Mouse (Mus musculus): ENCODE measurements around the gene Zcchc3. TPM values are rescaled to one million over a fixed set of nuclear protein-coding genes. Genes with fewer than 3 reads are reported as not detected.
A peak's percentile ranks its signal among the peaks of the same experiment; 100 is the strongest.
"Not testable (repeated sequence)": the region's sequence is repeated elsewhere in the genome, so short reads cannot be mapped to it uniquely, and the experiment has no call there.

Gene Zcchc3
- polyA plus RNA-seq, 1 experiment from 2014 or later: 12.5 TPM

DNA sequence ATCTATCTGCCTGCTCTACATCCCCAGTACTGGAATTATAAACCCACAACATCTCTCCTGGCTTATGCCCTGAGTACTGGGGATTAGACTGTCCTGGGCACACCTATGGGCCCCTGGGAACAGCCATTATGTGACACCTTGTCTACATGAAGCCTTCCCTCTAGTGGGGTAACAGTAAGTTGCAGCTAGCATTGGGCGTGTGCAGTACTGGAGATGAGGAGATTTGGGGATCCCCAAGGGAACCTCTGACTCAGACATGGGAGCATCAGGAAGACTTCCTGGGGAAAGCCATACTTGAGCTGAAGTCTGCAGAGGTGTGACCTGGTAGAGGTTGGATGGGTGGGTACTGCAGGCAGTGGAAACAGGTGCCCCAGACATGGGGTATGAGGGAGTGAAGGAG, 24.1 kb upstream of the Zcchc3 start:
- ATAC-seq: no peak
- WGBS: 71% methylated on average over 1 of the region's 1 CpGs
- Histone ChIP-seq H3K4me2 (ENCODE audit: low read length) (no peak overlapping the region), H3K27ac (ENCODE audit: low read depth, low read length) (no peak overlapping the region), H3K9ac (ENCODE audit: low read depth, low read length) (no peak overlapping the region), H3K36me3 (ENCODE audit: control insufficient read depth, insufficient read depth, low read length) (no peaks in the 10 kb centered on the region), H3K4me3 (ENCODE audit: low read length) (no peak overlapping the region), H3K9me3 (ENCODE audit: control insufficient read depth, low read length) (no peaks in the 10 kb centered on the region), H3K27me3 (replicated peaks; ENCODE audit: control insufficient read depth, insufficient read depth, low read length) (no peaks in the 10 kb centered on the region), H3K4me1 (ENCODE audit: control insufficient read depth, insufficient read depth, low read depth, low read length) (peaks cover 5% of the 10 kb centered on the region)

DNA sequence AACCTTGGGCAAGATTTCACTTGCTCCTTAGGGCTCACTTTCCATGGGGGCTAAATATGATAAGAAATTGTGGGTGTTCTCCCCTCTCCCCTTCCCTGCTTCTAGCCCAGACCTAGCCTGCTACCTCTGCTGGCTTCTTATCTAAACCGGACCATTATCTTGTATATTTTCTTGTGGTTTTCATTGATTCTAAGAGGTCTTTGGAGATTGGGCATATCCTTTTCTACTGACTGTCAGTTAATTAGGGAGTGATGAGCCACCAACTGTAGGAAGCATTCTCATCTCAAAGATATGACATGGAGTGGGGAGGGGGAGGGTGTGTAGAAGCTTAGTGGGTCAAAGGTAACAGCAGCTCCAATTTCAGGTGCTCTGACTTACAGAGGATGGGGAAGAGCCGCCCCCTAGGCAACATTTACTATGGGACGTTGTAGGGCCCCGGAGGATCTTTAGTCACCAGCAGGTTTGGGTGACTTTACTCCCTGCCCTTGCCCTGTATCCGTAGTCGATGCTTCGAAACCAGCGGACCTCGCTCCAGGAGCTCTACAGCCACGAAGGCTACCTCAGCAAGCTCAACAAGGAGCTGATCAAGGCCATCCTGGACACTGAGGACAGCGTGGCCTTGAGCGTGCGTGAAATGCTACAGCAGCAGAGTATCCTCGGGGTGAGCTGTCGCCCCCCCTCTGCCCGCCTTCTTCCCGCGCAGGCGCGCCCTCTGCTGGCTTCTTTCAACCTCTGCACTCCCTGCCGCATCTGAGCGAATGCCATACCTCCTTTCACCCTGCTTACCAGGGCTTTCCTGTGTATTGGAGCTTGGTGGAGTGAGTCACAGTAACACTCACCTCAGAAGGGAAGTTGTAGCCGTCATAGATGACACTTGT, 22.4 kb upstream of the Zcchc3 start:
- Histone ChIP-seq H3K36me3 (ENCODE audit: control insufficient read depth, insufficient read depth, low read length) (no peaks in the 10 kb centered on the region), H3K9me3 (ENCODE audit: control insufficient read depth, low read length) (no peaks in the 10 kb centered on the region), H3K27ac (ENCODE audit: low read depth, low read length) (0 out of 2 replicates have a peak overlapping the region, but pooled peaks have one; percentile 3), H3K4me2 (ENCODE audit: low read length) (peak overlapping the region; percentile 66), H3K9ac (ENCODE audit: low read depth, low read length) (peak overlapping the region; percentile 63), H3K4me3 (ENCODE audit: low read length) (peak overlapping the region; percentile 36), H3K27me3 (replicated peaks; ENCODE audit: control insufficient read depth, insufficient read depth, low read length) (no peaks in the 10 kb centered on the region), H3K4me1 (ENCODE audit: control insufficient read depth, insufficient read depth, low read depth, low read length) (peaks cover 5% of the 10 kb centered on the region)
- peak; percentile 91 for ATAC-seq
- WGBS: 4% methylated on average over 22 of the region's 23 CpGs

DNA sequence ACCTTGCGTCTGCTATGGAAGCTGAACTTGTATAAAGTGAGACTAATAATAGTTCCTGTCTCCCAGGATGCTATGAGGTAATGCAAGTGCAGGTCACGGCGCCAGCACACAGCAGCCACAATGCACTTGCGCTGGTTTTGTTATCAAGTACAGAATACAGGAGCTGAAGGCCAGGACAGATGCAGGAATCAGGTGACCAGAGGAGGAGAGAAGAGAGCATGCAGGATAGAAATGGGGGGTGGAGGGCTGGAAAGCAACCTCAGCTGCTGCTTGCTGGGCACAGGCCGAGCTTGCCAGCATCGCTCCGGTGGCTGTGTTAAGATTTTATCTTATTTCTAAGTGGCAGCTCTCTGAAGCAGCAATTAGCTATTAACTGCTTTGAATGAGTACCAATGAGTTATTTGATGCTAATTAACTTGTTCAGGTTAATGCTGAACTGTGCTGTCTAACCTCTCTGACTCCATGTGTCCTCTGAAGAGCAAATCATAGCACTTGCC, 21.6 kb upstream of the Zcchc3 start:
- H3K27ac ChIP-seq (ENCODE audit: low read depth, low read length): no peak overlapping the region
- no peaks in the 10 kb centered on the region for H3K36me3 ChIP-seq (ENCODE audit: control insufficient read depth, insufficient read depth, low read length)
- WGBS: 70% methylated on average over 7 of the region's 7 CpGs
- H3K9me3 ChIP-seq (ENCODE audit: control insufficient read depth, low read length): no peaks in the 10 kb centered on the region
- H3K4me3 ChIP-seq (ENCODE audit: low read length): no peak overlapping the region
- H3K4me1 ChIP-seq (ENCODE audit: control insufficient read depth, insufficient read depth, low read depth, low read length): peaks cover 5% of the 10 kb centered on the region
- ATAC-seq: 0 out of 2 replicates have a peak, but pooled peaks have one; percentile 12
- H3K9ac ChIP-seq (ENCODE audit: low read depth, low read length): no peak overlapping the region
- no peak overlapping the region for H3K4me2 ChIP-seq (ENCODE audit: low read length)
- H3K27me3 ChIP-seq (replicated peaks; ENCODE audit: control insufficient read depth, insufficient read depth, low read length): no peaks in the 10 kb centered on the region

DNA sequence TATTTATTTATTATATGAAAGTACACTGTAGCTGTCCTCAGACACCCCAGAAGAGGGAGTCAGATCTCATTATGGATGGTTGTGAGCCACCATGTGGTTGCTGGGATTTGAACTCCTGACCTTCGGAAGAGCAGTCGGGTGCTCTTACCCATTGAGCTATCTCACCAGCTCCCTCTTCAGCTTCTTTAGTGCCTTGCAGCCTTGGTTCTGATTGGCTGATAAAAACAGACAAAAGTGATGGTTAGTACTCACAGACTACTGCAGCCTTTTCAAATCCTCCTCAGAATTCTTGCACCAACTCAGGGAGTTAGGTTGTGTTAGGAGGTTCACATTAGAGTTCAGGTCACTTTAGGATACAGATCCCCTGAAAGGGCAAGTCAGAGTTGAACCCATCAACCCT, 13.7 kb upstream of the Zcchc3 start:
- not testable (repeated sequence) for H3K4me1 ChIP-seq (ENCODE audit: control insufficient read depth, insufficient read depth, low read depth, low read length); H3K9ac ChIP-seq (ENCODE audit: low read depth, low read length); H3K4me3 ChIP-seq (ENCODE audit: low read length); H3K27me3 ChIP-seq (replicated peaks; ENCODE audit: control insufficient read depth, insufficient read depth, low read length); ATAC-seq; H3K9me3 ChIP-seq (ENCODE audit: control insufficient read depth, low read length); H3K27ac ChIP-seq (ENCODE audit: low read depth, low read length); H3K4me2 ChIP-seq (ENCODE audit: low read length); H3K36me3 ChIP-seq (ENCODE audit: control insufficient read depth, insufficient read depth, low read length)
- WGBS: 76% methylated on average over 2 of the region's 2 CpGs

DNA sequence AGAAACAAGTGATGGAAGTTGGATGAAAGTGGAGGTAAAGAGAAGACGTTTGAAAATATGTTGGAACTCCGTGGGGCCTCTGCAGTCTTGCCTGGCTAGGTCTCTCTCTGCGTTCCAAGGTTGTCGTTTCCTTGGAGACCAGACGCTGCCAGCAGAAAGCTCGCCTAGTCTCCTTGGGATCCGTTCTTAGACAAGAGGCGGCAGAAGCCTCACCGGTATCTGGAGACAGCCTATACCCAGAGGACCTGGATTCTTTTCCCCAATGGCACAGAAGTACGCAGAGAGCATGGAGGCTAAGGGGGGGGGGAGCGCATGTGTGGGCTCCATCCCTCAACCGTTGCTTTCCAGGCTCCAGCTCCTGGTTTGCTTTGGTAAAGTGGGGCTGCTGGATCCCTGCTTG, 12.7 kb upstream of the Zcchc3 start:
- 0 out of 2 replicates have a peak overlapping the region, but pooled peaks have one; percentile 6 for H3K4me3 ChIP-seq (ENCODE audit: low read length)
- H3K36me3 ChIP-seq (ENCODE audit: control insufficient read depth, insufficient read depth, low read length): no peaks in the 10 kb centered on the region
- no peak overlapping the region for H3K27ac ChIP-seq (ENCODE audit: low read depth, low read length)
- WGBS: 5% methylated on average over 12 of the region's 12 CpGs
- no peaks in the 10 kb centered on the region for H3K27me3 ChIP-seq (replicated peaks; ENCODE audit: control insufficient read depth, insufficient read depth, low read length)
- H3K4me1 ChIP-seq (ENCODE audit: control insufficient read depth, insufficient read depth, low read depth, low read length): peaks cover 2% of the 10 kb centered on the region
- peak; percentile 68 for ATAC-seq
- peak overlapping the region; percentile 41 for H3K4me2 ChIP-seq (ENCODE audit: low read length)
- H3K9me3 ChIP-seq (ENCODE audit: control insufficient read depth, low read length): no peaks in the 10 kb centered on the region
- H3K9ac ChIP-seq (ENCODE audit: low read depth, low read length): no peak overlapping the region

DNA sequence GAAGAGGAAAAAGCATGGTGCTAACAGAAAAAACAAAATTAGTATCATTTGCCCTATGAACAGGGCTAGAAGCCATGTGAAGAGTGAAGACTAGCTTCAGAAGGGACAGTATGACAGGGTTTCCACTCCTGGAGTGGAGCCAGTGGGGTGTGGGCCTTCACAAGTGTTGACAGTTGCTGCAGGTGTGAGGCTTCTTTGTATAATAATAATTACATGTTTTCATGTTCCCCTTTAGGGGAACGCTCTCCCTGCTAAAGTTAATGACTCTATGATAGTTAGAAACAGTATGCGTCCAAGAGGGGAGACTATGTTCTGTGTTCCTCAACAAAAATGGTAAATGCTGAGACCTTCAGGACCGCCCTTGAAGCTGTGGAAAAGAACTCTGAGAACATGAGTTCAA, 959 bp upstream of the Zcchc3 start:
- Histone ChIP-seq H3K4me3 (ENCODE audit: low read length) (peak overlapping the region; percentile 86), H3K4me1 (ENCODE audit: control insufficient read depth, insufficient read depth, low read depth, low read length) (peaks cover 28% of the 10 kb centered on the region), H3K4me2 (ENCODE audit: low read length) (peak overlapping the region; percentile 80), H3K9me3 (ENCODE audit: control insufficient read depth, low read length) (no peaks in the 10 kb centered on the region), H3K27ac (ENCODE audit: low read depth, low read length) (no peak overlapping the region; the same call in 1 of the 2 replicates), H3K9ac (ENCODE audit: low read depth, low read length) (peak overlapping the region; percentile 83; the same call in 1 of the 2 replicates), H3K27me3 (replicated peaks; ENCODE audit: control insufficient read depth, insufficient read depth, low read length) (no peaks in the 10 kb centered on the region), H3K36me3 (ENCODE audit: control insufficient read depth, insufficient read depth, low read length) (no peaks in the 10 kb centered on the region)
- 96% methylated on average over 3 of the region's 3 CpGs for WGBS
- ATAC-seq: no peak

DNA sequence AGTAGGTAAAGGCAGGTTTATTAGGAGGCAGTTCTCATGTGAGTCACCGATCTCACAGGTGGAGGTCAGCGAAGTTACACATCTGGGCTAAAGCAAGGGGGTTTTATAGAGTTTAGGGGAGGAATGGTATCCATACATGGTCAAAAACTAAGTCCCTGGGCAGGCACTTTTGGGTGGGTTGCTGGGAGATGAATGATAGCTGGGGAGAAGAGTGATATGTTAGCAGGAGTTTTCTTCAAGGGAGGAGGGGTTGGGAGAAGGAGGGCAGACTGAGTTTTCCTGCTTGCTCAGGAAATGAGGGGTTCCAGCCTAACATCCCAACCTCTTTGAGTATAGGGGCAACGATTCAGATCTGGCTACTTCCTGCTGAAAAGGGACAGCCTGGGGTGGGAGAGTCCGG, 460 bp upstream of the Zcchc3 start, which contains the start of gene 6820408C15Rik:
6820408C15Rik (plus strand) TSS at position 301 of the 400 bp plus-strand sequence.
- no peak for ATAC-seq
- Histone ChIP-seq H3K27ac (ENCODE audit: low read depth, low read length) (peak within 1 kb of the TSS; percentile 97), H3K4me1 (ENCODE audit: control insufficient read depth, insufficient read depth, low read depth, low read length) (peaks cover 32% of the 10 kb centered on the region), H3K9me3 (ENCODE audit: control insufficient read depth, low read length) (no peaks in the 10 kb centered on the region), H3K4me2 (ENCODE audit: low read length) (peak within 1 kb of the TSS; percentile 80), H3K27me3 (replicated peaks; ENCODE audit: control insufficient read depth, insufficient read depth, low read length) (no peaks in the 10 kb centered on the region), H3K36me3 (ENCODE audit: control insufficient read depth, insufficient read depth, low read length) (no peaks in the 10 kb centered on the region), H3K4me3 (ENCODE audit: low read length) (peak within 1 kb of the TSS; percentile 86), H3K9ac (ENCODE audit: low read depth, low read length) (peak within 1 kb of the TSS; percentile 83)
- WGBS: 23% methylated on average over 4 of the region's 4 CpGs

DNA sequence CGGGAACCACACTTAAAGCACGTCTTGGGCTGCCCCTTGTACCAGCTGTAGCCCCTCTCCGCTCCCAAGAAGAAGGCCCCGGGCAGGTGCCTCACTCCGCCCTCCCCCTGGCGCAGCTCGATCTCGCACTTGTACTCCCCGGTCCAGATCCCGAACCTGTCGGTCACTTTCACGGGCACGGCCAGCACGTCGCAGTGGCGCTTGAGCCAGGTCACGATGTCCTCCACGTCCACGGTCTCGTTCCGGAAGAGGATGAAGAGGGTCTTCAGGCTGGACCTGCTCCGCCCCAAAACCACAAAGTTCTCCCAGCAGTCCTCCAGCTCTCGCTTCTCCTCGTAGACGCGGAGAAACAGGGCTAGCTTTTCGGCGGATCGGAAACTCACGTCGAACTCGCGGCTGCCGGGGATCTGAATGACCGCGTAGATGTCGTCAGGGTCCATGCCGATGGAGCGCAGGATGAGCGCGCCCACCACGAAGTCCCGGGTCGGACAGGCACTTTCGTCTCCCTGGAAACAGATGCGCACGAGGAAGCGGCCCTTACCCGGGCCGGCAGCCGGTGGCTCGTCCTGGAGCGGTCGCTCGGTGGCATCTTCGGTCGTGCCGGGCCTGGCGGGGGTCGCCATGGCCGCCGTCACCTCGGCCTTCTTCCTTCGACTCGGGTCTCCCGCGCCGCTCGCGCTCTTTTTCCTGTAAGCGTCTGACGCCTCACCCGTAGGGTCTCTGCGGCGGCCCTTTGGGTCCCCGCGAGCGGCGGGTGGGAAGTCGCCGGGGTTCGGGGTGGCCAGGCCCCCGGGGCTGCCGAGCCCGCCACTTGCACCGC, 852 bp downstream of the Zcchc3 start:
- Histone ChIP-seq H3K27me3 (replicated peaks; ENCODE audit: control insufficient read depth, insufficient read depth, low read length) (no peaks in the 10 kb centered on the region), H3K4me1 (ENCODE audit: control insufficient read depth, insufficient read depth, low read depth, low read length) (peaks cover 35% of the 10 kb centered on the region), H3K36me3 (ENCODE audit: control insufficient read depth, insufficient read depth, low read length) (no peaks in the 10 kb centered on the region), H3K9ac (ENCODE audit: low read depth, low read length) (peak overlapping the region; percentile 83), H3K27ac (ENCODE audit: low read depth, low read length) (peak overlapping the region; percentile 97), H3K9me3 (ENCODE audit: control insufficient read depth, low read length) (no peaks in the 10 kb centered on the region), H3K4me2 (ENCODE audit: low read length) (peak overlapping the region; percentile 80), H3K4me3 (ENCODE audit: low read length) (peak overlapping the region; percentile 86)
- peak; percentile 19 for ATAC-seq
- 0% methylated on average over 74 of the region's 86 CpGs for WGBS

Data from hindbrain, embryonic 16.5 days (tissue).